Mouse (Mus musculus): ENCODE measurements at regions not wholly inside any gene's neighbourhood (a gene's known extent, or its start where the extent isn't known, plus 50 kb on each side); places are given as distances from the start of the nearest gene placed in this dataset.

DNA sequence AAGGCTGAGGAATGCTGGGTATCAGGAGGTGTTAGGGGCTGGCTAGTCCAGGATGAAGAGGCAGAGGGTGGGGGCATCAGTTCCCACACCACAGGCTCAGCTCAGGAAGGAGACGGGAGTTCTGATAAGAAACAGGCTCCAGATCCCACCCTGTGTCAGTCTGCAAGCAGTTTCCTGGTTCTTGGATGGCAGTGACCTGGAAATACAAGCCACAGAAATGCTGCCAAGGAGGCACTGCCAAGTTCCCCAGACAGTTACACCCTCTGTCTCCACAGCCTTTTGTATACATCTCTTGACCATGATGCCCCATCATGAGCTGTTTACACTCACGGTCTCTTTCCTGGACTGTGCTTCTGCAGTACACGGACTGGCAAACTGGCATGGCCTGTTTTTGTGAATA lies 220.1 kb downstream of the Opa1 start:
- DNase-seq (no peak), ATAC-seq (ENCODE audit: low FRiP score, low TSS enrichment) (no peak)
- H3K27me3 ChIP-seq (ENCODE audit: control insufficient read depth, insufficient read depth, low read length): 0 out of 2 replicates have a peak, but pooled peaks cover 7% of the 10 kb centered on the region
- no peaks in the 10 kb centered on the region for H3K36me3 ChIP-seq (ENCODE audit: control insufficient read depth, insufficient read depth, low read length)
- no peak overlapping the region for H3K4me2 ChIP-seq (ENCODE audit: low read length)
- H3K9me3 ChIP-seq (ENCODE audit: control insufficient read depth, low read length): no peaks in the 10 kb centered on the region
- peaks cover 3% of the 10 kb centered on the region; the same call in 1 of the 2 replicates for H3K4me1 ChIP-seq (ENCODE audit: control insufficient read depth, insufficient read depth, low read length)
- WGBS: 61% methylated on average over 3 of the region's 3 CpGs
- no peak overlapping the region for H3K4me3 ChIP-seq (replicated peaks; ENCODE audit: low read depth, low read length)
- no peak overlapping the region for H3K27ac ChIP-seq (replicated peaks; ENCODE audit: low read depth, low read length)
- H3K9ac ChIP-seq (replicated peaks; ENCODE audit: low read length): no peak overlapping the region

DNA sequence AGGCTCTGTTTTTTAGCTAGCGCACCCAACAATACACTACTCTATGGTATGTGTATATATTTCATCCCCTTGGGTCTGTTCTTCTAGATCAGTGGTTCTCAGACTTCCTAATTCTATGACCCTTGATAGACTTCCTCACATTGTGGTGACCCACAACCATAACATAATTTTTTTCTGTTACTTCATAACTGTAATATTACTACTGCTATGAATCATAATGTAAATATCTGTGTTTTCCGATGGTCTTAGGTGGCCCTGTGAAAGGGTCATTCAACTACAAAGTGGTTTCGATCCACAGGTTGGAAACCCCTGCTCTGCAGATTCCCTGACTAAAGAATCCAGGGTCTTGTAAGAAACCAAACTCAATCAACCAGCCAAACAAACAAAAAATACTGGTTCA lies 220.8 kb downstream of the Opa1 start:
- Histone ChIP-seq H3K27ac (replicated peaks; ENCODE audit: low read depth, low read length) (no peak overlapping the region), H3K4me2 (ENCODE audit: low read length) (no peak overlapping the region), H3K36me3 (ENCODE audit: control insufficient read depth, insufficient read depth, low read length) (no peaks in the 10 kb centered on the region), H3K9ac (replicated peaks; ENCODE audit: low read length) (no peak overlapping the region), H3K9me3 (ENCODE audit: control insufficient read depth, low read length) (no peaks in the 10 kb centered on the region), H3K4me3 (replicated peaks; ENCODE audit: low read depth, low read length) (no peak overlapping the region), H3K27me3 (ENCODE audit: control insufficient read depth, insufficient read depth, low read length) (0 out of 2 replicates have a peak, but pooled peaks cover 7% of the 10 kb centered on the region), H3K4me1 (ENCODE audit: control insufficient read depth, insufficient read depth, low read length) (peaks cover 3% of the 10 kb centered on the region; the same call in 1 of the 2 replicates)
- WGBS: 79% methylated on average over 3 of the region's 3 CpGs
- no peak for ATAC-seq (ENCODE audit: low FRiP score, low TSS enrichment)
- no peak for DNase-seq

DNA sequence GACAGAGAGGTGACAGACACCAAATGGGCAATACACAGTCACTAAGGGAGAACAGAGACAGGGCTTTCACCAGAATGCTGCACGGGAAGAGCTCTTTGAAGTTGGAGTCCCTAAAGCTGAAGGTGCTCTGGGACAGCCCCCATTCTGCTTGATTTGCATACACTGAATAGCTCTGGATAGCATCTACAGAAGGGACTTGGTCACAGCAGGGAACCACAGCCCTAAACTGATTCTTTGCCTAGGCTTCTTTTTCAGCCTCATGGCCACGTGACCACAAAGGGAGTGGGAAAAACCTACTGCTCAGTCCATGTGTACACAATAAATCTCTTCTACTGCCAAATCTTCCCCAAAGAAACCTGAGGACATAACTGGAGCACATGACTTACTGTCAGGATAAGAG lies 221.3 kb downstream of the Opa1 start:
- H3K27me3 ChIP-seq (ENCODE audit: control insufficient read depth, insufficient read depth, low read length): 0 out of 2 replicates have a peak, but pooled peaks cover 12% of the 10 kb centered on the region

DNA sequence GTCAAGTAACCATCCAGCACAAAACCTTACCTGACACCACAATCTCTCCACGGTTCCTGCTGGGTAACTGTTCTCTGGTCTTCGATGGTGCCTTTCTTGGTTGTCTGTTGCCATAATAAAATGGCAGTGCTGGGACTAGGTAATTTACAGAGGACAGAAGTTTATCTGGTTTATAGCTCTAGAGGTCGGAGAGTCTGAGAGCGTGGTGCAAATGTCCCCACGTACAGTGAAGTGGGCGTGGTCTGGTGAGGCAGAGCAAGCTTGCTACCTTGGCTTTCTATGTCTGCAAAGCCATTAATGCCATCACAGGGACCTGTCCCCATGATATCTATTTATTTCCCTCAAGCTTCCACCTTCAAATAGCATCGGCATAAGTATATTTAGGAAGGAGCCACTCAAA lies 223.0 kb downstream of the Opa1 start:
- H3K4me2 ChIP-seq (ENCODE audit: low read length): no peak overlapping the region
- peaks cover 3% of the 10 kb centered on the region; the same call in 1 of the 2 replicates for H3K4me1 ChIP-seq (ENCODE audit: control insufficient read depth, insufficient read depth, low read length)
- ATAC-seq (ENCODE audit: low FRiP score, low TSS enrichment) (no peak), DNase-seq (no peak)
- H3K27ac ChIP-seq (replicated peaks; ENCODE audit: low read depth, low read length): no peak overlapping the region
- H3K9ac ChIP-seq (replicated peaks; ENCODE audit: low read length): no peak overlapping the region
- no peaks in the 10 kb centered on the region for H3K36me3 ChIP-seq (ENCODE audit: control insufficient read depth, insufficient read depth, low read length)
- 90% methylated on average over 7 of the region's 7 CpGs for WGBS
- no peaks in the 10 kb centered on the region for H3K9me3 ChIP-seq (ENCODE audit: control insufficient read depth, low read length)
- 0 out of 2 replicates have a peak, but pooled peaks cover 6% of the 10 kb centered on the region for H3K27me3 ChIP-seq (ENCODE audit: control insufficient read depth, insufficient read depth, low read length)
- no peak overlapping the region for H3K4me3 ChIP-seq (replicated peaks; ENCODE audit: low read depth, low read length)

More for the DNA sequence above, 221.3 kb downstream of the Opa1 start:
- WGBS: 10% methylated on average over 2 of the region's 2 CpGs
- Histone ChIP-seq H3K4me2 (ENCODE audit: low read length) (no peak overlapping the region), H3K36me3 (ENCODE audit: control insufficient read depth, insufficient read depth, low read length) (no peaks in the 10 kb centered on the region), H3K9me3 (ENCODE audit: control insufficient read depth, low read length) (no peaks in the 10 kb centered on the region), H3K4me1 (ENCODE audit: control insufficient read depth, insufficient read depth, low read length) (peaks cover 3% of the 10 kb centered on the region; the same call in 1 of the 2 replicates), H3K27ac (replicated peaks; ENCODE audit: low read depth, low read length) (no peak overlapping the region), H3K9ac (replicated peaks; ENCODE audit: low read length) (no peak overlapping the region), H3K4me3 (replicated peaks; ENCODE audit: low read depth, low read length) (no peak overlapping the region)
- DNase-seq (no peak), ATAC-seq (ENCODE audit: low FRiP score, low TSS enrichment) (no peak)

DNA sequence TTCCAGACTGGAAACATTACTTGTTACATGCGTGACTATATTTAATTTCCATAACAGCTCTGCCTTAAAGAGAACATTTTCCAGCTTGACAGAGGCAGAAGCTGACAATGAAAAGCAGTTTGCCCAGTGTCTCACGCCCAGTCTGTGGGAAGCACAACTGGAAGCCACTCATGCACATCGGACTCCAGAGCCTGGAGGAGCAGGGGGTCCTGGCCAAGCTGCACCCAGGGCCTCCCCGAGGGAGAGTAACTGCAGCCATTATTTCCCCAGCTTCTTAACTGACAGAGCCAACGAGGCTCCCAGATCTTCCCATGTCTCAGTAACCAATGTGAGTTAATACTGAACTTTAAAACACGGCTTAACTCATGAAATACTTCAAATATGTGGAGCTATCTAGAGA lies 223.5 kb downstream of the Opa1 start:
- Histone ChIP-seq H3K4me2 (ENCODE audit: low read length) (no peak overlapping the region), H3K9me3 (ENCODE audit: control insufficient read depth, low read length) (no peaks in the 10 kb centered on the region), H3K27me3 (ENCODE audit: control insufficient read depth, insufficient read depth, low read length) (0 out of 2 replicates have a peak, but pooled peaks cover 6% of the 10 kb centered on the region), H3K9ac (replicated peaks; ENCODE audit: low read length) (no peak overlapping the region), H3K4me1 (ENCODE audit: control insufficient read depth, insufficient read depth, low read length) (peaks cover 3% of the 10 kb centered on the region; the same call in 1 of the 2 replicates), H3K36me3 (ENCODE audit: control insufficient read depth, insufficient read depth, low read length) (no peaks in the 10 kb centered on the region), H3K4me3 (replicated peaks; ENCODE audit: low read depth, low read length) (no peak overlapping the region), H3K27ac (replicated peaks; ENCODE audit: low read depth, low read length) (no peak overlapping the region)
- 41% methylated on average over 6 of the region's 6 CpGs for WGBS
- ATAC-seq (ENCODE audit: low FRiP score, low TSS enrichment) (no peak), DNase-seq (no peak)

DNA sequence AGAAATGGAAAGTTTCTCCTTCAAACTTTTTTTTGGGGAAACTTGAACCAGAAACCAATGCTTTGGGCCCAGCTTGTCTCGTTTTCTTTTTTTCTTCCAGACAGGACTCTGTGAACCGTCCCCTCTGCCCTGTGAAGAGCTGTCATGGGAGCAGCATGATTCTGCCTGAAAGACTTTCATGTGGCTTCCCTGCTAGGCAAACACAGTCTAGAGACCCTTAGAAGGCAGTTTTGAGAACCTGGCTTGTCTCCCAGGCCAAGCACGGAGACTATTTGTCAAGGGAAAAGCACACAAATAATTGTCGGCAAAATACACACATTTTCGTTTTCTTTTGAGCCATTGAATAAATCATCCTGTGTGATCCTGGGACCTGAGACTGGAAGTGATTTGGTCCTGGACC lies 228.7 kb downstream of the Opa1 start:
- no peak overlapping the region for H3K9ac ChIP-seq (replicated peaks; ENCODE audit: low read length)
- peaks cover 17% of the 10 kb centered on the region; the same call in 1 of the 2 replicates for H3K27me3 ChIP-seq (ENCODE audit: control insufficient read depth, insufficient read depth, low read length)
- no peaks in the 10 kb centered on the region for H3K9me3 ChIP-seq (ENCODE audit: control insufficient read depth, low read length)
- no peaks in the 10 kb centered on the region for H3K36me3 ChIP-seq (ENCODE audit: control insufficient read depth, insufficient read depth, low read length)
- ATAC-seq (ENCODE audit: low FRiP score, low TSS enrichment) (no peak), DNase-seq (no peak)
- WGBS: 72% methylated on average over 5 of the region's 5 CpGs
- no peak overlapping the region for H3K4me2 ChIP-seq (ENCODE audit: low read length)
- H3K4me1 ChIP-seq (ENCODE audit: control insufficient read depth, insufficient read depth, low read length): peaks cover 3% of the 10 kb centered on the region; the same call in 1 of the 2 replicates
- H3K27ac ChIP-seq (replicated peaks; ENCODE audit: low read depth, low read length): no peak overlapping the region
- H3K4me3 ChIP-seq (replicated peaks; ENCODE audit: low read depth, low read length): no peak overlapping the region

DNA sequence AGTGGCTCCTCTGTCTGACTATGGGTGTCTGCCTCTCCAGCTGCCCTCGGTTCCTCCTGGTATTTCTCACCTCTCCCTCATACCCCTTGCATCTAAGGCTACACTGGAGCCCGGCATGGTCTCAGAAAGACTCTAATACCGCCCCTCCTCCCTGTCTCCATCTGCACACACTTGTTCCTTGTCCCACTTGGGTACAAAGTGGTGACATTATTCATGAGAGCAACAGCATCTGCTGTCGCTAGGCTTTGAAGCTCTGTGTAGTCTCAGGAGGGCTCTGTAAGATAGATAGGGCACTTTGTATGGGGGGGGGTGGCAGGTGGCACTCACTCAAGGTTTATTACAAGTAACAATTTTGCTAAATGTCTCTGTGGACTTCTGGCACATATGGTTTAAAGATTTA lies 229.7 kb downstream of the Opa1 start:
- Histone ChIP-seq H3K9me3 (ENCODE audit: control insufficient read depth, low read length) (no peaks in the 10 kb centered on the region), H3K4me3 (replicated peaks; ENCODE audit: low read depth, low read length) (no peak overlapping the region), H3K4me1 (ENCODE audit: control insufficient read depth, insufficient read depth, low read length) (peaks cover 8% of the 10 kb centered on the region; the same call in 1 of the 2 replicates), H3K27ac (replicated peaks; ENCODE audit: low read depth, low read length) (no peak overlapping the region), H3K4me2 (ENCODE audit: low read length) (no peak overlapping the region), H3K9ac (replicated peaks; ENCODE audit: low read length) (no peak overlapping the region), H3K36me3 (ENCODE audit: control insufficient read depth, insufficient read depth, low read length) (no peaks in the 10 kb centered on the region), H3K27me3 (ENCODE audit: control insufficient read depth, insufficient read depth, low read length) (peaks cover 17% of the 10 kb centered on the region; the same call in 1 of the 2 replicates)
- WGBS: 42% methylated on average over 4 of the region's 4 CpGs
- ATAC-seq (ENCODE audit: low FRiP score, low TSS enrichment): peak; percentile 62; the same call in 1 of the 2 replicates
- DNase-seq: peak; percentile 47

DNA sequence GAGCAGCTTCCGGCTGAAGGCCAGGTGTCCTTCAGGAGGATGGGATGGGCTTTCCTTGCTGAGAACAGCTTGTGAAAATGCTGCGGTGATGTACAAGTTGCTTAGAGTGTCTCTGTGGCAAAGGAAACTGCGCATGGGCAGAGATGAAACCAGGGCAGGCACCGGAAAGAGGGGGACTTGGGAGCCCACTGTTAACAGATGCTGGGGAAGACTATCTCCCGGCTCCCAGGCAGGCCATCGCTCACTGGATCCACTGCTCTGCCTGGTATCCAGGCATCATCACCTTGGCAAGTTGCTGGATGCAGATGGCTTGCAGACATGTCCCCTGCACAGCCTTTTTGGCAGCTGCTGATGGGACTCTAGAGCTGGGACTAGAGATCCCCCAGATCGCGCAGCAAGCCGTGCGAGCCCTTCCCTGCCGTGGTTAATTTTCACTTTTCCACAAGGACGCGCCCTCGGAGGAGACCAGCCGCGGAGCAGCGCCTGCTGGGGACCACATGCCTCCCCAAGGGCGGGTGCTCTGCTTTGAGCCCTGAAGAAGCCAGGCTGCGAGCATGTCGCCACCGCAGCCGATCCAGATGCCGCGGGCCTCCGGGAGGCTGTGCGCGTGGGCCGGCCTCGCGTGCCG lies 234.4 kb downstream of the Opa1 start:
- peak overlapping the region; percentile 87 for H3K4me2 ChIP-seq (ENCODE audit: low read length)
- peak overlapping the region; percentile 84 for H3K9ac ChIP-seq (replicated peaks; ENCODE audit: low read length)
- H3K9me3 ChIP-seq (ENCODE audit: control insufficient read depth, low read length): no peaks in the 10 kb centered on the region
- peak overlapping the region; percentile 52 for H3K4me3 ChIP-seq (replicated peaks; ENCODE audit: low read depth, low read length)
- ATAC-seq (ENCODE audit: low FRiP score, low TSS enrichment) (peak; percentile 43), DNase-seq (peak; percentile 79)
- peak overlapping the region; percentile 85 for H3K27ac ChIP-seq (replicated peaks; ENCODE audit: low read depth, low read length)
- H3K4me1 ChIP-seq (ENCODE audit: control insufficient read depth, insufficient read depth, low read length): peaks cover 8% of the 10 kb centered on the region; the same call in 1 of the 2 replicates
- H3K27me3 ChIP-seq (ENCODE audit: control insufficient read depth, insufficient read depth, low read length): peaks cover 14% of the 10 kb centered on the region; the same call in 1 of the 2 replicates
- no peaks in the 10 kb centered on the region for H3K36me3 ChIP-seq (ENCODE audit: control insufficient read depth, insufficient read depth, low read length)
- 3% methylated on average over 31 of the region's 31 CpGs for WGBS

DNA sequence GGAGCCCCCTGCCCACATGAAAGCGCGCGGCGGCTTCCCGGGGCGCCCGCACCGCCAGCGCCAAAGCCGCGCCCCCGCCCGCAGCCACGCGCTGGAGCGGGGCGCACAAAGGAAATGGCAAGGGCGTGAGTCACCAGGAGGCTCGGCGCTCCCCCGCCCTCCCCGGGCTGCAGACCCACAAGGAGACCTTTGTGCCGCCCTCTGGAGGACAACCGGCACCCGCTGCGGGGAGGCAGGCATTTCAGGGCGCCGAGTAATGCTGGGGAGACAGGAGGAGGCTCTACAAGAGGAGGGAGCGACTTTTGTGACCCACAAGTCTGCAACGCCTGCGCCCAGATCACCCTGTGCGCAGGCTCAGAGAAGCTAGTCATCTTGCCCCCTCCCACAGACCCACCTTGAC lies 234.9 kb downstream of the Opa1 start:
- peak; percentile 88 for DNase-seq
- Histone ChIP-seq H3K27ac (replicated peaks; ENCODE audit: low read depth, low read length) (peak overlapping the region; percentile 85), H3K4me2 (ENCODE audit: low read length) (peak overlapping the region; percentile 87), H3K4me3 (replicated peaks; ENCODE audit: low read depth, low read length) (peak overlapping the region; percentile 52), H3K9me3 (ENCODE audit: control insufficient read depth, low read length) (no peaks in the 10 kb centered on the region), H3K27me3 (ENCODE audit: control insufficient read depth, insufficient read depth, low read length) (peaks cover 14% of the 10 kb centered on the region; the same call in 1 of the 2 replicates), H3K4me1 (ENCODE audit: control insufficient read depth, insufficient read depth, low read length) (peaks cover 8% of the 10 kb centered on the region; the same call in 1 of the 2 replicates), H3K9ac (replicated peaks; ENCODE audit: low read length) (peak overlapping the region; percentile 84), H3K36me3 (ENCODE audit: control insufficient read depth, insufficient read depth, low read length) (no peaks in the 10 kb centered on the region)
- ATAC-seq (ENCODE audit: low FRiP score, low TSS enrichment): peak; percentile 81
- WGBS: under 1% methylated on average over 32 of the region's 32 CpGs
